ENCODE assay signal across 10 mouse cellular contexts in genomic region chr6:5102741-5103140, GRCm38 (mm10).
DNase-seq lines count a peak whose midpoint lies in the region; ATAC-seq lines count a peak whose summit lies in the region.
"Had no signal": no experiment of that assay in that cellular context is flagged by ENCODE, and none has a peak within 500 bp of the region (broad histone marks: within the 10 kb centered on the region; RNA-seq: fewer than 3 reads in every experiment).

No protein-coding gene starts in this region.

- peaks cover 15% of the 10 kb centered on the region for H3K4me1 ChIP-seq in heart, embryonic 10.5 days
- peaks cover 6% of the 10 kb centered on the region; the same call in 1 of the 2 replicates for H3K4me1 ChIP-seq in intestine, embryonic 16.5 days (ENCODE audit: control insufficient read depth, insufficient read depth, low read length)

- H3K36me3 ChIP-seq in heart, embryonic 10.5 days, result no peaks in the 10 kb centered on the region
- H3K36me3 ChIP-seq in intestine, embryonic 16.5 days (ENCODE audit: control insufficient read depth, insufficient read depth, low read length), result no peaks in the 10 kb centered on the region

- no peak overlapping the region for H3K4me3 ChIP-seq in heart, embryonic 10.5 days
- no peak overlapping the region for H3K4me3 ChIP-seq in intestine, embryonic 16.5 days (ENCODE audit: low read length)

- no peak overlapping the region for H3K9ac ChIP-seq in intestine, embryonic 16.5 days (ENCODE audit: low read depth, low read length)

- 0 out of 2 replicates have a peak overlapping the region, but pooled peaks have one; percentile 7 for H3K27ac ChIP-seq in heart, embryonic 10.5 days
- H3K27ac ChIP-seq in intestine, embryonic 16.5 days (ENCODE audit: low read length), result no peak overlapping the region

- H3K9me3 ChIP-seq in heart, embryonic 10.5 days, result no peaks in the 10 kb centered on the region
- H3K9me3 ChIP-seq in intestine, embryonic 16.5 days (ENCODE audit: control insufficient read depth, low read length), result no peaks in the 10 kb centered on the region

- ATAC-seq in intestine, embryonic 16.5 days, result peak; percentile 25; the same call in 1 of the 2 replicates
- ATAC-seq: CD4-positive, CD25-positive, alpha-beta regulatory T cell, adult 4 months; Patski had no signal

- H3K4me2 ChIP-seq in intestine, embryonic 16.5 days (ENCODE audit: low read depth, low read length), result no peak overlapping the region

- no peak for DNase-seq in heart, embryonic 10.5 days (ENCODE audit: low spot score)
- no peak for DNase-seq in heart, adult 18-20 months
- peak; percentile 24 for DNase-seq in right cerebral cortex, postnatal 4 days
- DNase-seq in right cerebral cortex, postnatal 14 days, result no peak
- DNase-seq in kidney, postnatal 4 days, result no peak
- no peak for DNase-seq in lung, postnatal 25 days (ENCODE audit: low spot score)
- DNase-seq: adrenal gland, postnatal 10 days had no signal

- 56% methylated on average over 2 of the region's 2 CpGs for WGBS in heart, embryonic 10.5 days
- 40% methylated on average over 2 of the region's 2 CpGs for WGBS in intestine, embryonic 16.5 days

- no peaks in the 10 kb centered on the region for H3K27me3 ChIP-seq in heart, embryonic 10.5 days (ENCODE audit: insufficient read depth, poor library complexity, severe bottlenecking)
- no peaks in the 10 kb centered on the region for H3K27me3 ChIP-seq in intestine, embryonic 16.5 days (replicated peaks; ENCODE audit: control insufficient read depth, insufficient read depth, low read length)
- H3K27me3 ChIP-seq: Patski had no signal
